Mouse (Mus musculus): ENCODE measurements around the gene Vsig2. TPM values are rescaled to one million over a fixed set of nuclear protein-coding genes. Genes with fewer than 3 reads are reported as not detected.

Vsig2 gene
- polyA plus RNA-seq, 1 experiment from 2014 or later, result 18.8 TPM

DNA sequence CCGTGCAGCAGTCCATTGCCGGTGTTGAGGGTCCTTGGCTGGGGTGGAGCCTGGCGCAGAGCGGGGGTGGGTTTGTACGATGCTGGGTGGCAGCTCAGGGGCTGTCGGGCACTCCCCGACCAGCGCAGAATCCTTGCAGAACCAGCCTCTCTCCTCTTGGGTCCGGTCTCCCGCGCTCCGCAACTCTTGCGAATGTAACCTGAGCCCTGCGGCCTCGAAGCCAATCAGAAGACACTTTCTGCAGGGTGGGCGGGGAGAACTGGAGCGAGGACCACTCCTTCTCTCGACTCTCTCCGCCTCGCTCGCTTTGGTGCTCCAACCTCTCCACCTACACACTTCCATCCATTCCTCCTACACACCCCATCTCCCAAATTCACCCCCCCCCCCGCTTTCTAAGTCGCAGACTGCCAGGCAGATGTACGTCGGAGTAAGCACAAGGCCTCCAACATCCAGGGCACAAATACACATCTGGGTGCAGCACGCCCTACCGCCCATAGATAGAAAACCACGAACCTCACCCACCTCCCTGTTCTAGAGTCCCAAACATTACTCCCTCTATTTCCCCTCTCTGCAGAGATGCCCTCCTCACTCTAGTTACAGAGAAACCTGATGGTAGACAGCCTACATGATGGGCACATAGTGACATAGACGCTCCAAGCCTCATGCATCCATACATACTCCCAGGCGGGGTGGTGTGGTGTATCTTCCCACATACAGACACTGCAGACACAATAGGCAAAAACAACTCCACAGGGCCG is 13.7 kb downstream of the Vsig2 start, which contains the start of gene Nrgn:
TSS of gene Nrgn (minus strand) at position 369 of the 758 bp plus-strand sequence.
- no peaks in the 10 kb centered on the region for H3K36me3 ChIP-seq (ENCODE audit: insufficient read depth)
- H3K9me3 ChIP-seq (ENCODE audit: low read depth, low read length), result no peaks in the 10 kb centered on the region
- peak within 1 kb of the TSS; percentile 78 for H3K4me2 ChIP-seq
- TF ChIP-seq CTCF (IDR thresholded peaks at IDR 0.05; ENCODE audit: low read depth), result no peak
- H3K4me3 ChIP-seq (ENCODE audit: low read depth, low read length), result peak within 1 kb of the TSS; percentile 42
- peak; percentile 98 for ATAC-seq (ENCODE audit: insufficient read depth)
- peak; percentile 95 for DNase-seq
- peak within 1 kb of the TSS; percentile 30 for H3K9ac ChIP-seq
- peaks cover 5% of the 10 kb centered on the region; the same call in 1 of the 2 replicates for H3K4me1 ChIP-seq (ENCODE audit: insufficient read depth)
- 5% methylated on average over 31 of the region's 31 CpGs for WGBS
- H3K27me3 ChIP-seq (ENCODE audit: insufficient read depth, low read length), result peaks cover 19% of the 10 kb centered on the region
- H3K27ac ChIP-seq (ENCODE audit: low read depth), result no peak within 1 kb of the TSS

DNA sequence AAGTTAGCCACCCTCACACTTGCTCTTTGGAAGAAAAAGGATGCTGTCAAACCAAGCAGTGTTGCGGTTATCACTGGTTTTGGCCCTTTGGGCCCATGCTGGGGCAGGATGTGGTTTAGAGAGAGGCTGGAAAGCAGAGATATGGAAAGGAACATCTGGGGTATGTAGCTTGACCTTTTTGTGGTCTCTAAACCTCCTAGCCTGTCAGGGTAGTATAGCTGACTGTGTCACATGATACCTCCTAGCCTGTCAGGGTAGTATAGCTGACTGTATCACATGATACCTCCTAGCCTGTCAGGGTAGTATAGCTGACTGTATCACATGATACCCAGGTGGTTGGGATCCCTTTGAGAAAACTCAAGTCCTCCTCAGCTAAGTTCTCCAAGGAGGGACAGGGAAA is 15.2 kb downstream of the Vsig2 start:
- H3K9me3 ChIP-seq (ENCODE audit: low read depth, low read length), result no peaks in the 10 kb centered on the region
- WGBS, result 79% methylated on average over 1 of the region's 1 CpGs
- DNase-seq (no peak), ATAC-seq (ENCODE audit: insufficient read depth) (no peak)
- no peak overlapping the region for H3K4me3 ChIP-seq (ENCODE audit: low read depth, low read length)
- H3K36me3 ChIP-seq (ENCODE audit: insufficient read depth), result no peaks in the 10 kb centered on the region
- no peak overlapping the region for H3K27ac ChIP-seq (ENCODE audit: low read depth)
- H3K4me1 ChIP-seq (ENCODE audit: insufficient read depth), result peaks cover 5% of the 10 kb centered on the region; the same call in 1 of the 2 replicates
- peaks cover 19% of the 10 kb centered on the region for H3K27me3 ChIP-seq (ENCODE audit: insufficient read depth, low read length)
- H3K9ac ChIP-seq, result no peak overlapping the region
- no peak for TF ChIP-seq CTCF (IDR thresholded peaks at IDR 0.05; ENCODE audit: low read depth)
- no peak overlapping the region for H3K4me2 ChIP-seq

DNA sequence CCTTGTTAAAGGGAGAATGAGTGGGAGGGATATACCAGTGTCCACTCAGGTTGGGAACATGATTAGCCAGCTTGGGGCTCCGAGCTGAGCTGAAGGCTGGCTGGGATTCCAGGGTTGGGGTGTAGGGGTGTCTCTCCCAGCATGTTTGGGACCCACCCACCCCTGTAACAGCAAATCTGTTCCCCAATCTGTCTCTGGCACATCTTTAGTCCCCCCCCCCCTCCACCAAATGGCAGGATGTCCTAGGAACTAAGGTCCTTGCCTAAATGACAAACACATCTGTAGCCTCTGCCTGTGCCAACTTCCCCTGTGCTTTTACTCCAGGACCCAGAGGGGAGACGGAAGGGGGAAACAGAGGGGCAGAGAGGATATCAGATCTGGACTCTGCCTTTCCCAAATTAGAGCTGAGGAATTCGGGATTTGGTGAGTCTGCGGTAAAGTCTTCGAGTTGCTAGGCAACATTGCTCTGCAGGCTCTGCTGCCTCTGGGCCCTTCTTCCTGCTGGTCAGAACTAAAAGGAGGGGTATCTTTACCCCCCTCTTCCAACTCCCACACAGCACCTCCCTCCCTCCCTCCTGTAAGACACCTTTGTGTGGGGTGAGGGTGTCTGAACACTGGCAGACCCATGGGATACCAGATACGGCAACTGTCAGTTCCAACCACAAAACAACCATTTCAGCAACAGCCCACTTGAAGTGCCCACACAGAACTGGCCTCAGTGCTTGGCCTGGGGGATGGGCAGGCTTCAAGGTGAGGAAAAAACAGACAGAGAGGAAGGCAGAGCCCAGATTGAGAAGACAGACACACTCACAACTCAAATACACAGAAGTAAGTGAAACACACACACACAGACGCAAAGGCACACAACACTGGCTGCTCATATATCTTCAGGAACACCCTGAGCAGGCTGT is 16.0 kb downstream of the Vsig2 start, which contains the start of gene Siae:
TSS of gene Siae (plus strand) at position 861 of the 911 bp plus-strand sequence.
- Histone ChIP-seq H3K36me3 (ENCODE audit: insufficient read depth) (no peaks in the 10 kb centered on the region), H3K27me3 (ENCODE audit: insufficient read depth, low read length) (peaks cover 19% of the 10 kb centered on the region), H3K27ac (ENCODE audit: low read depth) (no peak within 1 kb of the TSS), H3K4me1 (ENCODE audit: insufficient read depth) (peaks cover 5% of the 10 kb centered on the region; the same call in 1 of the 2 replicates), H3K9me3 (ENCODE audit: low read depth, low read length) (no peaks in the 10 kb centered on the region), H3K4me2 (no peak within 1 kb of the TSS), H3K9ac (no peak within 1 kb of the TSS), H3K4me3 (ENCODE audit: low read depth, low read length) (no peak within 1 kb of the TSS)
- no peak for TF ChIP-seq CTCF (IDR thresholded peaks at IDR 0.05; ENCODE audit: low read depth)
- DNase-seq (no peak), ATAC-seq (ENCODE audit: insufficient read depth) (no peak)
- 23% methylated on average over 7 of the region's 7 CpGs for WGBS

DNA sequence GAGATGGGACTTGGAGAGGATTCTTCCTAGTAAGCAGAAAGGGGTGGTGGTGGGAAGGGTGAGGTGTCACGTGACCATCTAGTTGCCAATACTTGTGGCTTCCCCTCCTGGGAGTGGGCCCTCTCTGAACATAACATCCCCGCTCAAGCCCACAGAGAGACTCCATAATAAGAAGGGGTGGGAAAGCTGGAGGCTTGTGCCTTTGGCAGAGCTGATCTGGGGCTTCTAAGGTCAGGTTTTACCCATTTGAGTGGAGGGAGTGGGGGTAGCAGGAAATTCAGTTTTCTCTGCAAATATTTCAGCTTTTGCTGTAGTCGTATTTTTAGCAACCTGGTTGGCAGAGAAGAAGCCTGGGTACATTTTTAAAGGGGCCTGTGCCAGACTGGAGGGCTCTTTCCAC is 17.3 kb downstream of the Vsig2 start:
- no peak overlapping the region for H3K9ac ChIP-seq
- H3K9me3 ChIP-seq (ENCODE audit: low read depth, low read length), result no peaks in the 10 kb centered on the region
- no peaks in the 10 kb centered on the region for H3K36me3 ChIP-seq (ENCODE audit: insufficient read depth)
- no peak for DNase-seq
- ATAC-seq (ENCODE audit: insufficient read depth), result no peak
- no peak overlapping the region for H3K27ac ChIP-seq (ENCODE audit: low read depth)
- H3K4me3 ChIP-seq (ENCODE audit: low read depth, low read length), result no peak overlapping the region
- peaks cover 7% of the 10 kb centered on the region for H3K27me3 ChIP-seq (ENCODE audit: insufficient read depth, low read length)
- peaks cover 5% of the 10 kb centered on the region; the same call in 1 of the 2 replicates for H3K4me1 ChIP-seq (ENCODE audit: insufficient read depth)
- 64% methylated on average over 3 of the region's 3 CpGs for WGBS
- no peak overlapping the region for H3K4me2 ChIP-seq
- no peak for TF ChIP-seq CTCF (IDR thresholded peaks at IDR 0.05; ENCODE audit: low read depth)

DNA sequence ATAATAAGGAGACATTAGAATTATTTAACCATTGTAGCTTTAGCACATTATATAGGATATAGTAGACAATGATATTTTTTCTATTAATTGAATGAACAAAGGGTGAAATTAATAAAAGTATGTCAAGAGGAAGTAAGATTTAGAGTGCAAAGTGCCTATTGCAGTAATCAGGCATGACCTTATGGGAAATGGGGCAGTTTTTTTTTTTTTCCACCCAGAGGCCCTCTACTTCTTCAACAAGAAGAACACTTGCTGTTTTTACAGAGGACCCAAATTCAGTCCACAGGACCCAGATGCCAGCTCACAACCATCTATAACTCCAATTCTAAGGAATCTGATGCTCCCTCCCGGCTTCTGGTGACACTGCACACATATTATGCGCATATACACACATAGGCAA is 21.6 kb downstream of the Vsig2 start:
- H3K9me3 ChIP-seq (ENCODE audit: low read depth, low read length), result no peaks in the 10 kb centered on the region
- H3K4me3 ChIP-seq (ENCODE audit: low read depth, low read length), result no peak overlapping the region
- TF ChIP-seq CTCF (IDR thresholded peaks at IDR 0.05; ENCODE audit: low read depth), result no peak
- no peak for DNase-seq
- H3K4me1 ChIP-seq (ENCODE audit: insufficient read depth), result no peaks in the 10 kb centered on the region
- no peak overlapping the region for H3K4me2 ChIP-seq
- H3K27ac ChIP-seq (ENCODE audit: low read depth), result no peak overlapping the region
- 85% methylated on average over 2 of the region's 2 CpGs for WGBS
- ATAC-seq (ENCODE audit: insufficient read depth), result no peak
- H3K27me3 ChIP-seq (ENCODE audit: insufficient read depth, low read length), result no peaks in the 10 kb centered on the region
- H3K36me3 ChIP-seq (ENCODE audit: insufficient read depth), result no peaks in the 10 kb centered on the region
- H3K9ac ChIP-seq, result no peak overlapping the region

DNA sequence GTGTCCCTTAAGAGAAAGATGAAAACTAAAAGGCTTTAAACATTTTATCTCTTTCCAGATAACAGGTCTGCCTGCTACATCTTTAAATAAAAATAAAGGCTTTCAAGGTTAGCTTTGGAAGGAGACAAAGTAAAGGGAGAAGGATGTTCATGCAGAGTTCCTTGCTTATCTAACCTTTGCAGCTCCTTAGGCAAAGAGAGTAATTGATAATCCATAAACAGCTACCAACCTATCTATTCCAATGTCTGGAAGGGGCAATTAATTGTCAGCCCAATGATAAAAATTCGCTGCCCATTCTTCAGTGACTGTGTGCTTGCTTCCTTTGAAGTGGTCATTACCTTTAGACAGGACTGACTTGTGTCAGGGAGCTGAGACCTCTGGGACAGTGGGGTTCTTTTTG is 24.8 kb downstream of the Vsig2 start:
- no peak for DNase-seq
- no peaks in the 10 kb centered on the region for H3K4me1 ChIP-seq (ENCODE audit: insufficient read depth)
- no peak for ATAC-seq (ENCODE audit: insufficient read depth)
- H3K27ac ChIP-seq (ENCODE audit: low read depth), result no peak overlapping the region
- no peaks in the 10 kb centered on the region for H3K9me3 ChIP-seq (ENCODE audit: low read depth, low read length)
- 35% methylated on average over 1 of the region's 1 CpGs for whole genome bisulfite sequencing
- H3K36me3 ChIP-seq (ENCODE audit: insufficient read depth), result no peaks in the 10 kb centered on the region
- H3K9ac ChIP-seq, result no peak overlapping the region
- H3K4me3 ChIP-seq (ENCODE audit: low read depth, low read length), result no peak overlapping the region
- H3K4me2 ChIP-seq, result no peak overlapping the region
- no peak for TF ChIP-seq CTCF (IDR thresholded peaks at IDR 0.05; ENCODE audit: low read depth)
- no peaks in the 10 kb centered on the region for H3K27me3 ChIP-seq (ENCODE audit: insufficient read depth, low read length)

DNA sequence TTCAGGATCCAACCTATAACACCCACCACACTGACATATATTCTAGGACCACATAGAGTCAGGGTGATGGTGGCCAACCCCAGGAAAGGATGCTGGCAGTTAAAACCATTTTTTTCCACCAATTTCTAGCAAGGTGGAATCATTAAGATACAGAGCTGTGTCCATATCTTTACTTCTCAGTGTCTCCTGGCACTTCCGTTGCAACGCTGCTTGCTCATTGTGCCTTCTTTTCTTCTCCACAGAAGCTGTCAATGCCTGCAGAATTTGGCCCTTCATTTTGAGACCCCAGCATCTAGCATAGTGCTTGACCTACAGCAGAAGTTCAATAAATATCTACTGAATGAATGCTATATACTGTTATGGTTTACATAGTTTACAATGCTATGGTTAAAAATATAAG is 28.0 kb downstream of the Vsig2 start:
- no peak overlapping the region for H3K4me3 ChIP-seq (ENCODE audit: low read depth, low read length)
- DNase-seq, result no peak
- no peaks in the 10 kb centered on the region for H3K4me1 ChIP-seq (ENCODE audit: insufficient read depth)
- 90% methylated on average over 2 of the region's 2 CpGs for WGBS
- no peak overlapping the region for H3K27ac ChIP-seq (ENCODE audit: low read depth)
- H3K27me3 ChIP-seq (ENCODE audit: insufficient read depth, low read length), result no peaks in the 10 kb centered on the region
- H3K36me3 ChIP-seq (ENCODE audit: insufficient read depth), result no peaks in the 10 kb centered on the region
- no peak overlapping the region for H3K9ac ChIP-seq
- no peak for ATAC-seq (ENCODE audit: insufficient read depth)
- TF ChIP-seq CTCF (IDR thresholded peaks at IDR 0.05; ENCODE audit: low read depth), result no peak
- H3K4me2 ChIP-seq, result no peak overlapping the region
- no peaks in the 10 kb centered on the region for H3K9me3 ChIP-seq (ENCODE audit: low read depth, low read length)

Data from lung, embryonic 14.5 days (tissue).